Mouse (Mus musculus): ENCODE results near the gene Mrpl28.

DNA sequence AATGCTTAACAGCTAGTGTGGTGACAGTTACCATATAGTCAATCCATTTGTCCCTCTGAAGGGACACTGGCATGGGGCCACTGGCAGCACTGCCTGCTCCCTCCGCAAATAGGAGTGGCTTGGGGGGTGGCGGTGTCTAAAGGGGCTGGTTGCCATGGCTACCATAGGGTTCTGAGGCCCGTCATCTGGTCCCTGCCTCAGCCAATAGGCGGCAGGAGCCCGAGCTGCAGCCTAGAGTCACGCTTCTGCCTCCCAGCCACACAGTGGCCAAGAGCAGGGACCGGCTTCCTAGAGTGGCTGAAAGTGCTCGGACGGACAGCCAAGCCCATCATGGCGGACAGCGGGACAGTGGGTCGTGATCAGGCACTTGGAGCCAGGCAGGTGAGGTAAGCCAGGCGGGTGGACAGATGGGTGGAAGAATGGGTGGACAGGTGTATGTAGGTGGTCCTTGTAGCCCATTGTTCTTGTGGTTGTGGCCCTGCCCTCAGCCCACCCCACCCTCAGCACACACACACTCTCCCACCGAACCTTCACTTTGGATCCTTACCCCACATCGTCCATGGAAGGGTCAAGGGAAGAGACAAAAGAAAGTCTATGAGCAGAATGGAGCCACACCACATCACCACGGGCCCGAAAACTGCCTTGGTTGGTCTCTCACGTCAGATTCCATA, 7.9 kb downstream of the Mrpl28 start:
- TF ChIP-seq CTCF (IDR thresholded peaks at IDR 0.05), result no peak
- TF ChIP-seq POLR2A (IDR thresholded peaks at IDR 0.05; ENCODE audit: insufficient read depth, low read depth, low read length), result no peak
